Mouse (Mus musculus) urinary bladder, adult 2 months (tissue): ENCODE data around the gene Snrpa1. TPM values are rescaled to one million over a fixed set of nuclear protein-coding genes. Genes with fewer than 3 reads are reported as not detected.

ENCODE experiments used
- DNase-seq: peaks from one replicate; pipeline ENCODE4 v3.0.0; 2022; ENCODE audit warnings: low spot score
- polyA plus RNA-seq: library from polyadenylated mRNA; depleted of rRNA; stranded (reverse); fragments of >200 nt; gene quantifications from 2 replicates; pipeline ENCODE4 v1.2.3, GENCODE M21; 2012; rRNA removed

The Snrpa1 gene
- polyA plus RNA-seq, 1 experiment, result 35.5 TPM

DNA sequence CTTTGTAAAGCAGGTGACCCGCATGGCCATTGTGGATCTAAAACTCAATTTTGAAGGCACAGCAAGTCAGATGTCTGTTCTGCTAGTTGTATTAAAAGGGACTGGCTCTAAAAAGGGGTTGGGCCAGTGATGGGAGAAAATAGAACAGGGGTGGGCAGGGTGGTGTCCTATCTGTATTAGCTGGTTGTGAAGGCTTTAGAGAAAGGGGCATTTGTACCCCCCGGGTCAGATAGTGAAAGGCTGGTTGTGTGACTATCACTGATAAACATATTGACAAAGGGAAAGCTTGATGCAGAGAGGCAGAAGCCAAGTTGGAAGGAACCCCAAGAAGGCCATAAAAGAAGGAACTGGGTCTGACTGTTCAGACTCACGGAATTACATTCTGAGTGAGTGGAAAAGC, 54.8 kb downstream of the Snrpa1 start:
- no peak for DNase-seq

DNA sequence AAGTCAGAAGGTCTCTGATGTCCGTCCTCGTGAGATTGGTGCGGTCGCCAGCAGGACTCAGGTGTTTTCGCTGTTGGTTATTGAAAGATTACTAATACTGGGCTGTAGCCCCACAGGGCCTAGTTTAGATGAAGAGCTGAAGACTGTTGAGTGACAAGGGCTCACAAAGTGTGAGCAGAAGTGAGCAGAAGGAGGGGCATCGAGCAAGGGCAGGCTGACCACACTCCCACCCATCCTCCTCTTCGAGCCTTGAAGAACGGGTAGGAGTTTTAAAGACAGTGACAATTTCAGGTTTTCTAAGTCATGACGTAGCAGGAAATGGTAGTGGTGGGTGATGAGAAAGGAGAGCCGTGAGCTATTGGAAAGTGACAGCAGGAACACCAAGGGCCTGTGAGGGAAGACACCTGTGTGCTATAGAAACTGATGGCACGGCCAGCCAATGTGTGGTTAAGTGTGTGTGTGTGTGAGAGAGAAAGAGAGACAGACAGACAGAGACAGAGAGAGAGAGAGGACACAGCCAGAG, 57.1 kb downstream of the Snrpa1 start:
- DNase-seq, result no peak

DNA sequence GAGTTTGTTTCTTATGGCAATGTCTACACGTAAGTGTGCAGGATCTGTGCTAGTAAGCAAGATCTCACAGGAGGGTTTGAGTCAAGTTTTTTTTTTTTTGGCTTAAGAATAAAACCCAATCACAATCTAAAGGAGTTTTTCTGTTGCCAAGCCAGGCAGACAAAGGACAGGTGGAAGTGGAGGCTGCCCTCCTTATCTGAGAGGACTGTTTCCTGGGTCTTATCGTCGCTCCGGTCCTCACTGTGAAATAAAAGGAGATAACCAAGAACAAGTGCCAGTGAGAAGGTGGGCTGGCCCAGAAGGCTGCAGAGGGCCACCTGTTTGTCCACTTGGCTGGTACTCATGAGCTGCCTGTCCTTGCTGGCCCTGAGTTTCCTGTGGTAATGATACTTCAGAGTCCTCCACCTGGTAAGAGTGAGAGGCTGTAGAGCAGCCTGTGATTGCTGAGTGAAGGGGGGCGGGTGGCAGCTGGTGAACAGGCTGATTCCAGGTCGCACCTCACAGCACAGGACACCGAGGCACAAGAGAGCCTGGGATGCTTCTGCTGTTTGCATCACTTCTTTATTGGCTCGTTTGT, 58.2 kb downstream of the Snrpa1 start:
- DNase-seq, result no peak

GRCm38 (mm10) chr7:66118046-66118445, 59.2 kb downstream of the Snrpa1 start:
- DNase-seq, result no peak

- no peak for DNase-seq
Measured at GRCm38 (mm10) chr7:66118796-66119195, 60.0 kb downstream of the Snrpa1 start.

GRCm38 (mm10) chr7:66120139-66120538, 61.3 kb downstream of the Snrpa1 start:
- no peak for DNase-seq

DNA sequence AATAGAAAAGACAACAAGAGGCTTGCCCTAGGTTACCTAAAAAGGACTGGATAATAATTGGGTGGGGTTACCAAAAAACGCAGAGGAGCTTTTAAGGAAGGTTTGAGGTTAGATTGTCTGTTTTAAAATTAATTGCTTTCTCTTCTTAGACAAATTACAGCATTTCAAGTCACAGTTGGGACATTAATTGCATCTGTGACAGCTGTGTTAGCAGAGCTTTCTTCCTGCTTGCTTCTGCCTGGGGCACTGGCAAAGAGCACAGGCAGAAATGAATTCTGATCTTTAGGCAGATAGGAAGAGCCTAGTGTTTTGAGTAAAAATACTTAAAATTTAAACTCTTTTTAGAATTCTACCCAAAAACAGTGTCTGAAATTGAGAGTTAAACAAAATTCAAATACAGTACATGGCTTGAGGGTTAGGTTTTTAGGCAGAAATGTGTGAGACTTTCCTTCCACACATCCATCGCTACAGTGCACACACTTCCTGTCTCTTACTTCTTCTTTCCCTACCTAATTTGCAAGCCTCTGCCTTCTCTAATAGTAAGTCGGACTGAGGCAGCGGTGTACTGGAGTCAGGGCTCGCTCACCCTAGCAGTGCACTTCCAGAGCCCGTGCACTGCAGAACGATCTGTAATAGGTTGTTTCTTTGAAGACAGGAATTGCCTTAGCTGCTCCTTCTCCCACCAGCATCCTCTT, 62.0 kb downstream of the Snrpa1 start:
- no peak for DNase-seq

Other genes with a start within 250 kb of the Snrpa1 start
- 5.7 and 6.5 TPM in 2 replicates for gene Pcsk6, start 197.3 kb upstream of the Snrpa1 start, polyA plus RNA-seq
- gene Gm45213, start 15.4 kb upstream of the Snrpa1 start, polyA plus RNA-seq, result not detected in 2 replicates
- gene Selenos, start 20.6 kb downstream of the Snrpa1 start, polyA plus RNA-seq, result 73.2 and 86.9 TPM in 2 replicates
- gene Chsy1, start 50.5 kb downstream of the Snrpa1 start, polyA plus RNA-seq, result 8.9 and 10.6 TPM in 2 replicates